Mouse (Mus musculus) cerebellum, adult 11-12 months (tissue): Measurements from ENCODE around the gene Nxpe4.

ENCODE experiments used
- DNase-seq: peaks from one replicate; pipeline ENCODE4 v3.0.0; 2022

Gene Nxpe4

GRCm38 (mm10) chr9:48338783-48339455, 177.1 kb downstream of the Nxpe4 start:
- no peak for DNase-seq

- no peak for DNase-seq
Measured at GRCm38 (mm10) chr9:48339563-48339962, 177.7 kb downstream of the Nxpe4 start.

GRCm38 (mm10) chr9:48340708-48341380, 179.0 kb downstream of the Nxpe4 start:
- no peak for DNase-seq

DNA sequence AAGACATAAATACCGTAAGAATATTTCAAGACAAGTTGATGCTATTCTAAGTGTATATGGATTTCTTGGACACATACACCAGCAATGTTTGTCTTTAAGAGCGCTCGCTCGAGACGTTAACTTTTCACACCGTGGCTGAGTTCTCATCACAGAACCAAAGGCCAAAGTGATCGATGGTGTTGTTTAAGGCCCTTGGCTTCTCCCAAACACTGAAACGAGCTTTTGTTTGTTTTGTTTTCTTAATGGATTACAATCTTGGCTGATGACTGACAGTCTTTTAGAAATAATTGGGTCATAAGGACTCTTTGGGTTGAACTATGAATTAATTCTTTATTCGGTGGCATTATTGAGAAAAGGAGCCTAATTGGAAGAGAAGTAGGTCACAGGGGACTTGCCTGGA, 183.6 kb downstream of the Nxpe4 start:
- no peak for DNase-seq

DNA sequence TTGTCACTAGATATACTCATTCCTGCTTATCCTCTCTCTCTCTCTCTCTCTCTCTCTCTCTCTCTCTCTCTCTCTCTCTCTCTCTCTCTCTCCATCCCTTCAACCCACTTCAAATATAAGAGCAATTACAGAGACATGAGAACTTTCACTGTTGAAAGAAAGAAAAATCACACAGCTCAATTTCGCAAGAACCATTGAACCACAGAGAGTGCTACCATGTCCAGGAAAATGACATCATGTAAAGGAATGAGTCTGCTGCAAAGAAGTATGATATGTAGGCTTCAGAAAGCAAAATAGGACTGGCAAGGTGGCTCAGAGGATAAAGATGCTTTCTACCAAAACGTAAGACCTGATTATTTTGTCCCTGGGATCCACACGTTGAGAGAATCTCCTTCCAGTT, 184.0 kb downstream of the Nxpe4 start:
- DNase-seq, result no peak

GRCm38 (mm10) chr9:48353148-48353698, 191.4 kb downstream of the Nxpe4 start, which contains the start of gene Nxpe2:
Nxpe2 (minus strand) TSS chr9:48353454.
- no peak for DNase-seq

DNA sequence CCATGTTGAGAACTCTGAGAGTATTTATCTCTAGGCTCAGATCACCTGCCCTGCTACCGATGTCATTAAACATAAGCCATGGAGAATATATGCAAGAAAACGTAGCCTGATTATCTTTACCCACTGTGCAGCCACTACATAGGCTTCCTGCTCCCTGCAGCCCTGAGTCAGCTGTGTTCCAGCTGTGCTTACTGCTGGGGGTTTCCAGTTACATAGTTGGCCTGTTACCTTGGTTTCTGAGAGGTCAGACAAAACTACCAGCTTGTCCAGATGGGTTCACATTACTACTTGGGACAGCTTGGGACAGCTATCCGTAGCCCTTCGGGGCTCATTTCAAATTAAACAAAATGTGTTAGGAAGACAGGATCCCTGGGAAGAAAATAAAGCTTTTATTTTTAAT, 192.3 kb downstream of the Nxpe4 start:
- no peak for DNase-seq

- DNase-seq, result peak; percentile 59
Measured at GRCm38 (mm10) chr9:48354793-48355192, 193.0 kb downstream of the Nxpe4 start.

DNA sequence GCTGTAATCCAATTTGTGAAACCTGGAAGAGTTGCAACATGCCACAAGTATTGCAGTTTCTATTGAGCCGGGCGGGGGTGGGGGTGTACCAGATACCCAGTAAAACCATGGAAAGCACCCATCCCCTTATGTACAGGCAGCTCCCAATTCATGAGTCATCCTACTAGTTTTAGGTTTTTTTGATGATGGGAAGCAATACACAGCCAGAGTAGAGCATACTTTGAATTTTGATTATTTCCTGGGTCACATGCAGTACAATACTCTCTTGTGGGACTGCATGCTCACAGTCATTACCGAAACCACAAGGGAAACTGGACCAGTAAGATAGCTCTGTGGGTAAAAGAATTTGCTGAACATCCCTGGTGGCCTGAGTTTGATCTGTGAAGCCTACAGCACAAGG, 195.3 kb downstream of the Nxpe4 start:
- no peak for DNase-seq

GRCm38 (mm10) chr9:48360826-48361225, 199.0 kb downstream of the Nxpe4 start:
- no peak for DNase-seq

GRCm38 (mm10) chr9:48361815-48362631, 200.2 kb downstream of the Nxpe4 start:
- DNase-seq, result no peak

DNA sequence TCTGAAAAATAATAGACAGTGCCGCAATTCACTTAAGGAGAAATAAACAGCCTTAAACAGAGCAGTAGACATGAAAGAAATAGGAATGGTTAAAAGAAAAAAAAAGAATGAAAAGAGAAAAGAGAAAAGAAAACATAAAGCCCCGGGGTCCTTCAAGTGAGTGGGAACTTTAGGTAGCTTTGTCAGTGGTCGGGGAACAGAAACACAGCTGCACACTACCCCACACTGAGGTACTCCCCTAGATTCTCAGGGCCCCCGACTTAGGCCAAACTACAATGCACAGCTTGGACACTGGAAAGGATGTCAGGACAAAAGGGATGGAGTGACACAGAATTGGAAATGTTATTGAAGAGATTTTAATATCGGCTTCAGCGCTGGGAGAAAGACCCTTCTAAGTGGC, 200.9 kb downstream of the Nxpe4 start:
- no peak for DNase-seq

GRCm38 (mm10) chr9:48373232-48373878, 211.5 kb downstream of the Nxpe4 start:
- no peak for DNase-seq

GRCm38 (mm10) chr9:48374357-48374756, 212.5 kb downstream of the Nxpe4 start:
- no peak for DNase-seq

DNA sequence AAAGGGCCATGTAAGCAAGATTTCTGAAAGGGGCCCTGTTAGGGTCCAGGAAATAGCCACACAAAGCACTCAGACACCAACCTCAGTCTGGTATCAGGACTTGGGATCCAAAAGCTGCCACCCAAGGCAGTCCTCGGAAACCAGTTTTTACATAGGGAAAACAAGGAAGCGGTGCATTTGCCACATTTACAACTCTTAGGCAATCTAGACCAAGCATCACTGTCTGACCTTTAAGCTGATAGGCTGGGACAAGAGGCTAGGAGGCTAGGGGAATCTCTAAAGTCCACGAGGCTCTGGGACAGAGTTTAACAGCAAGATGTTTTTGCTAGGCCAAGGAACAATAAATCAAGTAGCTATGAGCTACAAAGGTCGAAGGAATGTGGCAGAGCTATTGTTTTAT, 226.6 kb downstream of the Nxpe4 start:
- DNase-seq, result no peak

GRCm38 (mm10) chr9:48389983-48390382, 228.2 kb downstream of the Nxpe4 start:
- no peak for DNase-seq

GRCm38 (mm10) chr9:48403590-48404209, 241.9 kb downstream of the Nxpe4 start:
- DNase-seq, result no peak

DNA sequence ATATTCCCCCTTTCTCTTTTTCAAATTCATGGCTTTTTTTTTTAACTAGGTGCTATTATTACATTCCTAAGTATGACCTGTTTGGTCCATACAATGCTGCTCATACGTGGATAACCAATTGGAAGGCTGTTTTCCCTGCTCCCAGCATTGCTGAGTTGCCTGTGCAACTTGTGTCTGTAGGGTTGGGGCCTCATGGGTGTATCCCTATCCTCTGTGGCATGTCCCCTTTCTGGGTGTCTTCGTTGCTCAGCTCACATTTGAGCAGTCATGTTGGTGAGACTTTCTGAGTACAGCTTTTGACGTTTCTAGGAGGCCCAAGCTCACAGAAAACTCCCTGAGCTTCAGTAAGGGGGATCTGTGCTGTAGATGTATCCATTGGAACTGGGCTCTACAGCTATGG, 242.9 kb downstream of the Nxpe4 start:
- DNase-seq, result no peak

- DNase-seq, result no peak
Measured at GRCm38 (mm10) chr9:48407549-48408327, 245.9 kb downstream of the Nxpe4 start.

DNA sequence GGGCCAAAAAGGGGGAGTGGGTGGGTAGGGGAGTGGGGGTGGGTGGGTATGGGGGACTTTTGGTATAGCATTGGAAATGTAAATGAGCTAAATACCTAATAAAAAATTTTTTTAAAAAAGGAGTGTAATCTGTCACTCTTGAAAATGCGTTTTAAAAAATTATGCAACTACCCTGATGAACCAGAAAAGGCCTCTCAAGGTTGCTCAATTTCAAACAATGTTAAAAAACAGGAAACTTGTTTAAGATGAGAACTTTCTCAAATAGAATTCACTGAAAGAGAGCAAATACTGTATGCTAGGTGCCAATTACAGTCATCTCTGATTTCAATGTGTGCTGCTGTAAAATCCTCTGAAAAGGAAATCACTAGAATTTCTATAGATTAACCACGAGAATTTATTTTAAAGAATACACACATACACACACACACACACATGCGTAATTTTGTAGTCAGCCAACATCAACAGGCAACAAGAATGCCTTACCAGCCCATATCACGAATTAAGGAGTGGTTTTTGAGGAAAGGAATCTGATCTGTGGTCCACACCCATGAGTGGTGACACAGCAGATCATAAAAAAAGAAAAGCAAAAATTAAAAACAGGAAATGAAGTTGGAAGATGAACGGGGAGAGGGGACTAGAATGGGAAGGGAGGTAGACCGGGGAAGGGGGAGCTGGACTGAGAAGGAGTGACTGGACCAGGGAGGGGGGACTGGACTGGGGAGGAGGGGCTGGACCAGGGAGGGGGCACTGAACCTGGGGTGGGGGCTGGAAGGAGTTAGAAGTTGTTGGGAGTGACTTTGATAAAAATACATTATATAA, 248.6 kb downstream of the Nxpe4 start:
- no peak for DNase-seq

DNA sequence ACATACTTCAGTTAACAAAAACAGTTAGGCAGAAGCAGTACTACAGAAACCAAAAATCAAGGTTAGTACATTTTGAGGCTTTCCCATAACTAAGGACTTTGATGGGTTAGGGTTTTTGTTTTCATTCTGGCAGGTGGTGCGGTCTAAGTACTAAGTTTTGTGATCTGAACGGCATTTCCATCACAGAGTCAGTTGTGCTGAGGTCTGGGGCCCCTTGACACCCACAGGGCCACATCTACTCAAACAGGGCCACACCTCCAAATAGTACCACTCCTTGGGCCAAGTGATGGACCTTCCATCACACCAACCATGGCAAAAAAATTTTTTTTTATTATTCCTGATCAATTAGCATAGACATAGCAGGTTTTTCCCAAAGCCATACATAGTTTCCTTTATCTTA, 251.8 kb downstream of the Nxpe4 start:
- no peak for DNase-seq
